Mouse (Mus musculus): ENCODE data around the gene Creld2. TPM values are rescaled to one million over a fixed set of nuclear protein-coding genes. Genes with fewer than 3 reads are reported as not detected.
A peak's percentile ranks its signal among the peaks of the same experiment; 100 is the strongest.

The Creld2 gene
- polyA plus RNA-seq, 1 experiment from 2014 or later: 110 TPM

DNA sequence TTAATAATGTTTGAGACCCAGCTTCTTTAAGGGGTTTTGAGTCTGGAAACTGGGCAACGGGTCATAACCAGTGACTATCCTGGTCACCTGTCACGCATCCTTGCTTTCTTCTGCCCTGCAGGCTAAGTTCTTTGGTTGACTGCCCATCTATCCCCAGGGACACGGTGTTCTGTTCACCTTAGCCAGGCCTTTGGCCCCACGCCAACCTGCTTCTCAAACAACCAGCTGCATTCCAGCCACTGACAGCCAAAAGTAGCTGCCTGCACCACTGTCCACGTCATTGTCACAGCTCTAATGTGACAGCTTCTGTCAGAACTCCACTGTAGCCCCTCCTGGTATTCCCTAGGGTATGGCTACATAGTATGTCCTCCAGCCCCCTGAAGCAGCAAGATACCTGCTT lies 12.0 kb downstream of the Creld2 start:
- no peak overlapping the region for H3K27ac ChIP-seq
- 35% methylated on average over 5 of the region's 5 CpGs for WGBS
- no peaks in the 10 kb centered on the region for H3K9me3 ChIP-seq
- H3K4me1 ChIP-seq: peaks cover 7% of the 10 kb centered on the region
- H3K27me3 ChIP-seq: no peaks in the 10 kb centered on the region
- no peak for ATAC-seq (ENCODE audit: borderline replicate concordance, extremely low read depth, low FRiP score, low TSS enrichment)
- H3K9ac ChIP-seq: no peak overlapping the region
- no peaks in the 10 kb centered on the region; the same call in 1 of the 2 replicates for H3K36me3 ChIP-seq
- H3K4me2 ChIP-seq: no peak overlapping the region
- H3K4me3 ChIP-seq: no peak overlapping the region

DNA sequence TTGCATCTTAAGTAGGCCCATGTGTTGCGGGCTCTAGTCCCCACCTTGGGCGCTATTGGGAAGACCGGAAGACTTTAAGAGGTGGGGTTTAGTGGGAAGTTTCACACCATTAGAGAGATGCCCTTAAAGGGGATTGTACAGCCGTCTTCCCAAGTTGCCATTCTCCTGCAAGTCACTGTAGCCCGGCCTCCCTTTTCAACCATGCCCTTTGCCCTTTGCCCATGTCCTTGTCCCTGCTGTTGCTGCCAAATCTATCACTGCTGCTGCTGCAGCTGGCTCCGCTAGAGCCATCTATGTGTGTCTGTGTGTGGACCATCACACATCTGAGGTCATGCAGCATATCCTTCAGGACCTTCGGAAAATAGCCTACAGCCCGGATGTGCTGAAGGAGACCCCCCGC lies 13.1 kb downstream of the Creld2 start:
- Histone ChIP-seq H3K9ac (no peak overlapping the region), H3K4me3 (no peak overlapping the region), H3K4me1 (peaks cover 17% of the 10 kb centered on the region), H3K4me2 (no peak overlapping the region), H3K27me3 (no peaks in the 10 kb centered on the region), H3K27ac (no peak overlapping the region), H3K36me3 (no peaks in the 10 kb centered on the region), H3K9me3 (no peaks in the 10 kb centered on the region)
- ATAC-seq (ENCODE audit: borderline replicate concordance, extremely low read depth, low FRiP score, low TSS enrichment): no peak
- WGBS: 60% methylated on average over 9 of the region's 9 CpGs

DNA sequence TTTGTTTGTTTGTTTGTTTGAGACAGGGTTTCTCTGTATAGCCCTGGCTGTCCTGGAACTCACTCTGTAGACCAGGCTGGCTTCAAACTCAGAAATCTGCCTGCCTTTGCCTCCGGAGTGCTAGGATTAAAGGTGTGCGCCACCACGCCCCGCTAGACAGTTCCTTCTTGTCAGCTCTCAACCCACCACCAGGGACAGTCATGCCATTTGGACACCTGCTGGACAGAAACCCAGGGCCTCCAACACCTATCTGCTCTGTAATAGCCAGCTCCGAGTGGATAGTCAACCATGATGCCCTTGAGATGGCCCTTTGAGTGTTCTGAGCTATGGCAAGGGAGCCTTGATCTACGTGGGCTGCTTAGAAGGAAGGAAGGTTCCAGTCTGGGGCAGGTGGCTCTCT lies 16.6 kb downstream of the Creld2 start:
- no peak overlapping the region for H3K4me3 ChIP-seq
- H3K9me3 ChIP-seq: no peaks in the 10 kb centered on the region
- H3K4me2 ChIP-seq: no peak overlapping the region
- H3K27me3 ChIP-seq: no peaks in the 10 kb centered on the region
- H3K4me1 ChIP-seq: peaks cover 39% of the 10 kb centered on the region
- no peaks in the 10 kb centered on the region for H3K36me3 ChIP-seq
- H3K9ac ChIP-seq: no peak overlapping the region
- H3K27ac ChIP-seq: no peak overlapping the region
- 78% methylated on average over 6 of the region's 6 CpGs for WGBS
- no peak for ATAC-seq (ENCODE audit: borderline replicate concordance, extremely low read depth, low FRiP score, low TSS enrichment)

- Histone ChIP-seq H3K9ac (no peak overlapping the region), H3K9me3 (no peaks in the 10 kb centered on the region), H3K4me1 (peaks cover 37% of the 10 kb centered on the region), H3K27me3 (no peaks in the 10 kb centered on the region), H3K27ac (no peak overlapping the region), H3K36me3 (no peaks in the 10 kb centered on the region), H3K4me3 (peak overlapping the region; percentile 50; the same call in 1 of the 2 replicates), H3K4me2 (peak overlapping the region; percentile 93)
- 56% methylated on average over 5 of the region's 5 CpGs for WGBS
- ATAC-seq (ENCODE audit: borderline replicate concordance, extremely low read depth, low FRiP score, low TSS enrichment): no peak
Observed at GRCm38 (mm10) chr15:88836571-88836970, 17.1 kb downstream of the Creld2 start.

- Histone ChIP-seq H3K27me3 (no peaks in the 10 kb centered on the region), H3K4me3 (peak overlapping the region; percentile 50), H3K27ac (peak overlapping the region; percentile 75), H3K9ac (peak overlapping the region; percentile 44), H3K9me3 (no peaks in the 10 kb centered on the region), H3K36me3 (no peaks in the 10 kb centered on the region), H3K4me1 (peaks cover 35% of the 10 kb centered on the region), H3K4me2 (peak overlapping the region; percentile 93)
- peak; percentile 55; the same call in 1 of the 2 replicates for ATAC-seq (ENCODE audit: borderline replicate concordance, extremely low read depth, low FRiP score, low TSS enrichment)
- under 1% methylated on average over 39 of the region's 39 CpGs for WGBS
Observed at GRCm38 (mm10) chr15:88837199-88837932, 17.9 kb downstream of the Creld2 start.

DNA sequence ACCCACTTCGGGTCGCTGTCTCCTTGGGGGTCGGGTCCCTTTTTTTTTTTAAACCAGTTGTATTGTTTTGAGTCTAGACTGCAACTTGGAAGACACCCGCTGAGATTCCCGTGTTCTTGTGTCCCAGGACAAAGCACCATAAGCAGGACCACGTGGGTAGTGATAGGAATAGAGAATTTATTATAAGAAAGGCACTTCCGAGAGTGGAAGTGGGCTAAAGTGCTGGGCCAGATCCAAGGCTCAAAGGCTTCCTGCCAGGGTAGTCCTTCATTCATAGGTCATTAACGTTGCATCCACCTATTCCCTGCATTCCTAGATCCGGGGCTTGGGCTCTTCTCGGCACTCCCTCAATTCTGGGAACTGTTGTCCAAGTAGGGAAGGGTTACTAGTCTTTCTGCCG lies 18.5 kb downstream of the Creld2 start:
- no peaks in the 10 kb centered on the region for H3K9me3 ChIP-seq
- ATAC-seq (ENCODE audit: borderline replicate concordance, extremely low read depth, low FRiP score, low TSS enrichment): no peak
- H3K27ac ChIP-seq: peak overlapping the region; percentile 75
- 1% methylated on average over 11 of the region's 11 CpGs for WGBS
- peak overlapping the region; percentile 44 for H3K9ac ChIP-seq
- H3K36me3 ChIP-seq: no peaks in the 10 kb centered on the region
- no peaks in the 10 kb centered on the region for H3K27me3 ChIP-seq
- peak overlapping the region; percentile 50 for H3K4me3 ChIP-seq
- H3K4me2 ChIP-seq: peak overlapping the region; percentile 93
- peaks cover 35% of the 10 kb centered on the region for H3K4me1 ChIP-seq

DNA sequence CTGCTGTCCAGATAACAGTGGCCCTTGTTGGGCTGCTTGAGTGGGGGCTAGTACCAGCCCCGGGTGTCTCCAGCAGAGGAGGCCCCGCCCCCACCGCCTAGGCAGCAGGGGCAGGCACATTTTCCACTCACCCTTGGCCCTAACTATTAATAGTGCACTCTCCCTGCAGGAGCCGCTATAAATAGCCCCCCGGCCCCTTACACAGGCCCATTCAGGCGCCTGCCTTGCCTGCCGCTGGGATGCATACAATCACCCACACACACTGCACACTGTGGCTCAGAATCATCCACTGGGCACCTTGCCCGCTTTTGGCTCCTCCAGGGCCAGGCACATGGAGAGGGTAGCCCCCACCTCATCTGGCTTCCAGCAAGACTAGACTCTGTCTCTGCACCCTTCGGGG lies 19.8 kb downstream of the Creld2 start:
- Histone ChIP-seq H3K4me1 (peaks cover 42% of the 10 kb centered on the region), H3K4me2 (peak overlapping the region; percentile 16; the same call in 1 of the 2 replicates), H3K9me3 (no peaks in the 10 kb centered on the region), H3K36me3 (no peaks in the 10 kb centered on the region), H3K27me3 (no peaks in the 10 kb centered on the region), H3K27ac (peak overlapping the region; percentile 92), H3K9ac (0 out of 2 replicates have a peak overlapping the region, but pooled peaks have one; percentile 17), H3K4me3 (no peak overlapping the region)
- peak; percentile 81 for ATAC-seq (ENCODE audit: borderline replicate concordance, extremely low read depth, low FRiP score, low TSS enrichment)
- 11% methylated on average over 9 of the region's 9 CpGs for WGBS

DNA sequence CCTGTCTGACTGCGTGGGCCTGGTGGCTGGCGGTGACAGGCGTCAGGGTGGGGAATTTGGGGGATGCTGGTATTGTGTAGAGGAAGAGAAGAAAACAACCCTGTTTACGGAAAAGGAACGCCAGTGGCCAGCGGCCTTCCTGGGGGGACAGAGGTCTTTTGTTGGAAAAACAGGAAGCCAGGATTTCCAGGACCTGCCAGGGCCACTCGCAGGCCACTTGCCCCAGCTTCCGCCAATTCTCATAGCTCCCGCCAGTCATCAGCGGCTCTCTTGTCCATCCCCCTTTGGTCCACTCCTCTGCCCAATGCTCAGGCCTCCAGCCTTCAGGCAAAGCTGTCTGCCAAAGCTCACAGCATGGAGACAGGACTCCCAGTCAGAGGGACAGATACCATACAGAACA lies 20.7 kb downstream of the Creld2 start:
- WGBS: 48% methylated on average over 10 of the region's 10 CpGs
- no peaks in the 10 kb centered on the region for H3K27me3 ChIP-seq
- peaks cover 42% of the 10 kb centered on the region for H3K4me1 ChIP-seq
- no peak overlapping the region for H3K4me3 ChIP-seq
- H3K36me3 ChIP-seq: no peaks in the 10 kb centered on the region
- H3K27ac ChIP-seq: peak overlapping the region; percentile 92
- no peaks in the 10 kb centered on the region for H3K9me3 ChIP-seq
- H3K4me2 ChIP-seq: no peak overlapping the region; the same call in 1 of the 2 replicates
- no peak for ATAC-seq (ENCODE audit: borderline replicate concordance, extremely low read depth, low FRiP score, low TSS enrichment)
- 0 out of 2 replicates have a peak overlapping the region, but pooled peaks have one; percentile 17 for H3K9ac ChIP-seq

DNA sequence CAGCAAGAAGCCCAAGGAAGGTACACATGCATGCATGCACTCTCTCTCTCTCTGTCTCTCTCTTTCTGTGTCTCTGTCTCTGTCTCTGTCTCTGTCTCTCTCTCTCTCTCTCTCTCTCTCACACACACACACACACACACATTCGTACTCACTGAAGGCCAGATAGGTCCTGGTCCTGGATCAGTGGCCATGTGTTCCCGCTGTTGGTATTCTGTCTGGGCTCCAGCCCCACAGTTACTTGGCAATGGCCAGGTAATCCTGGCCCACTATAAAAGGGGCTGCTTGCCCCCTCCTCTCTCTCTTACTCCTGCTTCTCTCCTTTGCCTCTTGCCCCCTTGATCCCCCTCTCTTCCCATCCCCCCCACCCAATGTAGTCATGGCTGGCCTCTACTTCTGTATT lies 21.7 kb downstream of the Creld2 start:
- Histone ChIP-seq H3K36me3 (no peaks in the 10 kb centered on the region), H3K27ac (no peak overlapping the region), H3K27me3 (no peaks in the 10 kb centered on the region), H3K9ac (no peak overlapping the region), H3K9me3 (no peaks in the 10 kb centered on the region), H3K4me2 (no peak overlapping the region), H3K4me1 (peaks cover 42% of the 10 kb centered on the region), H3K4me3 (no peak overlapping the region)
- 92% methylated on average over 2 of the region's 2 CpGs for WGBS
- ATAC-seq (ENCODE audit: borderline replicate concordance, extremely low read depth, low FRiP score, low TSS enrichment): no peak

GRCm38 (mm10) chr15:88841580-88842299 lies 22.3 kb downstream of the Creld2 start:
- 95% methylated on average over 3 of the region's 3 CpGs for WGBS
- Histone ChIP-seq H3K36me3 (no peaks in the 10 kb centered on the region), H3K4me1 (peaks cover 39% of the 10 kb centered on the region), H3K9me3 (no peaks in the 10 kb centered on the region), H3K4me2 (no peak overlapping the region), H3K4me3 (no peak overlapping the region), H3K9ac (no peak overlapping the region), H3K27ac (no peak overlapping the region), H3K27me3 (no peaks in the 10 kb centered on the region)
- ATAC-seq (ENCODE audit: borderline replicate concordance, extremely low read depth, low FRiP score, low TSS enrichment): no peak

DNA sequence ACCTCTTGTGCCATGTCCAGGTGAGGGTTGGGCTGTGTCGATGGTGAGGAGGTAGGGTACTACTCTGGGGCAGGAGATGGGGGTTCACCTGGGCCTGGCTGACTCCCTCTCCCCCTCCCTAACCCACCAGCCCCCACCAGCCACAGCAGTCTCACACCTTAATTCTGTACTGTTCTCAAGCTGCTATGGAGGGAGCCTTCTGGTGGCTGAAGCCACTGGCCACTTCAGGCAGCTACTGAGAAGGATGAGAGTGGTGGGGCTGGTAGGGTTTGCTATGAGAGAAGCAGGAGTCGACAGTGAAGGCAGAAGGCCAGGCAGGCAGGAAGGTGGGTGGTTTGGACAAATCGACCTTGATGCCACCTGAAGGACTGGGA lies 22.8 kb downstream of the Creld2 start:
- Histone ChIP-seq H3K27me3 (no peaks in the 10 kb centered on the region), H3K36me3 (no peaks in the 10 kb centered on the region), H3K9ac (no peak overlapping the region), H3K9me3 (no peaks in the 10 kb centered on the region), H3K27ac (no peak overlapping the region), H3K4me1 (peaks cover 34% of the 10 kb centered on the region), H3K4me3 (no peak overlapping the region), H3K4me2 (no peak overlapping the region)
- no peak for ATAC-seq (ENCODE audit: borderline replicate concordance, extremely low read depth, low FRiP score, low TSS enrichment)
- WGBS: 60% methylated on average over 3 of the region's 3 CpGs

DNA sequence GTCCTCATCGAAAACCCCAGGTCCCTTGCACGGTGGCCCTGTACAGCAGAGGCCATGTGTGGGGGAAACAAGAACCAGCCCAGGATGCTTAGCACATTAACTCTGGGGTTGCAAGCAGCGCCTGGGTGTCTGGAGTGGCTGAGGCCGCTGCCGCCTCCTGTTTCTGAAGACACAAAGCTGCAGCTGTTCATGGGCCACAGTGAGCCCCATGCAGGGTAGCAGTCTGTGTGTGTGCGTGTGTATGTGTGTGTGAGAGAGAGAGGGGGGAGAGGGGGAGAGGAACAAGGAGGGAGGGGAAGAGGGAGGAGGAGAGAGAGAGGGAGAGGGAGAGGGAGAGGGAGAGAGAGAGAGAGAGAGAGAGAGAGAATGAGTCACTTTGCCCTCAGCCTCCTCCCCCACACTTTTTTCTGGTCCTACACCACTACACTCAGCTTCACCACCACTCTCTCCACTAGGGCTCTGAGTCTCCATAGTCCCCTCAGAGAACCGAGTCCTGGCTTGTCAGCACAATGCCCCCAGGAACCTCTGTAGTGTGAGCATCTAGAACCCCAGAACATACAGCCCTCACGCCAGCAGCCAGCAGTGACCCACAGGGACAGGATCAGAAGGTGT lies 24.1 kb downstream of the Creld2 start:
- ATAC-seq (ENCODE audit: borderline replicate concordance, extremely low read depth, low FRiP score, low TSS enrichment): no peak; the same call in 1 of the 2 replicates
- H3K36me3 ChIP-seq: no peaks in the 10 kb centered on the region
- H3K9me3 ChIP-seq: no peaks in the 10 kb centered on the region
- peaks cover 25% of the 10 kb centered on the region for H3K4me1 ChIP-seq
- no peak overlapping the region for H3K9ac ChIP-seq
- H3K27ac ChIP-seq: peak overlapping the region; percentile 24; the same call in 1 of the 2 replicates
- WGBS: 27% methylated on average over 8 of the region's 8 CpGs
- H3K4me2 ChIP-seq: no peak overlapping the region
- no peaks in the 10 kb centered on the region for H3K27me3 ChIP-seq
- no peak overlapping the region for H3K4me3 ChIP-seq
